Mouse (Mus musculus) forebrain, embryonic 14.5 days (tissue): ENCODE measurements at regions not wholly inside any gene's neighbourhood (a gene's known extent, or its start where the extent isn't known, plus 50 kb on each side); places are given as distances from the start of the nearest gene placed in this dataset.

Source experiments
- ATAC-seq: fragments of 200-750 bp; cut with Nextera tagmentation; 2 replicates; pipeline ENCODE4 v1.8.0; 2017; ENCODE audit warnings: mild to moderate bottlenecking, moderate library complexity
- DNase-seq: peaks from one replicate; pipeline ENCODE4 v3.0.0-alpha.2; 2015; ENCODE audit warnings: low spot score
- H3K27ac ChIP-seq: fragments of 300-500 bp; sonication (generic); 2 replicates; pipeline ENCODE4 v1.5.1; 2014; ENCODE audit warnings: low read depth, mild to moderate bottlenecking, control low read depth, low read length, moderate library complexity
- H3K27me3 ChIP-seq: fragments of 300-500 bp; sonication (generic); replicated peaks from 2 replicates; pipeline ENCODE4 v1.6.1; 2014; ENCODE audit warnings: low read length, control low read depth, mixed read lengths; ENCODE audit not compliant: control insufficient read depth, insufficient read depth
- H3K36me3 ChIP-seq: fragments of 300-500 bp; sonication (generic); 2 replicates; pipeline ENCODE4 v1.6.1; 2014; ENCODE audit warnings: low read length, control low read depth; ENCODE audit not compliant: control insufficient read depth, insufficient read depth
- H3K4me1 ChIP-seq: fragments of 300-500 bp; sonication (generic); 2 replicates; pipeline ENCODE4 v1.6.1; 2014; ENCODE audit warnings: antibody characterized with exemption, low read length, control low read depth; ENCODE audit not compliant: control insufficient read depth, insufficient read depth
- H3K4me2 ChIP-seq: fragments of 300-500 bp; sonication (generic); 2 replicates; pipeline ENCODE4 v1.6.1; 2014; ENCODE audit warnings: mild to moderate bottlenecking, control low read depth, low read length
- H3K4me3 ChIP-seq: fragments of 300-500 bp; sonication (generic); 2 replicates; pipeline ENCODE4 v1.5.1; 2014; ENCODE audit warnings: low read depth, low read length, control low read depth
- H3K9ac ChIP-seq: fragments of 300-500 bp; sonication (generic); 2 replicates; pipeline ENCODE4 v1.6.1; 2014; ENCODE audit warnings: mild to moderate bottlenecking, low read length, control low read depth, moderate library complexity
- H3K9me3 ChIP-seq: fragments of 300-500 bp; sonication (generic); replicated peaks from 2 replicates; pipeline ENCODE4 v1.6.1; 2016; ENCODE audit warnings: low read length, control low read depth, mixed read lengths; ENCODE audit not compliant: control insufficient read depth
- WGBS: fragments of 180-500 bp; shearing (Covaris S2); extraction: QIAGEN DNeasy Blood & Tissue Kit; methylation state at CpG from one replicate; pipeline ENCODE4 v1.1.7; 2014; 5-methylcytosine and 5-hydroxymethylcytosine counted together

GRCm38 (mm10) chr12:50158143-50158542 lies 490.8 kb downstream of the Prkd1 start:
- ATAC-seq, result peak; percentile 48; the same call in 1 of the 2 replicates
- WGBS, result 76% methylated on average over 9 of the region's 9 CpGs
- DNase-seq, result peak; percentile 16

GRCm38 (mm10) chr12:50187332-50187731 lies 461.6 kb downstream of the Prkd1 start:
- Histone ChIP-seq H3K4me3 (no peak overlapping the region), H3K4me1 (peaks cover 14% of the 10 kb centered on the region), H3K27me3 (no peaks in the 10 kb centered on the region), H3K9ac (no peak overlapping the region), H3K27ac (0 out of 2 replicates have a peak overlapping the region, but pooled peaks have one; percentile 59), H3K36me3 (no peaks in the 10 kb centered on the region), H3K9me3 (no peaks in the 10 kb centered on the region), H3K4me2 (no peak overlapping the region)
- 15% methylated on average over 1 of the region's 1 CpGs for WGBS
- DNase-seq (no peak), ATAC-seq (no peak)

More at GRCm38 (mm10) chr12:50158143-50158542, 490.8 kb downstream of the Prkd1 start:
- H3K4me1 ChIP-seq, result no peaks in the 10 kb centered on the region
- H3K9ac ChIP-seq, result no peak overlapping the region
- H3K4me2 ChIP-seq, result no peak overlapping the region
- H3K4me3 ChIP-seq, result no peak overlapping the region
- H3K9me3 ChIP-seq, result no peaks in the 10 kb centered on the region
- H3K27ac ChIP-seq, result no peak overlapping the region
- no peaks in the 10 kb centered on the region for H3K27me3 ChIP-seq
- H3K36me3 ChIP-seq, result no peaks in the 10 kb centered on the region

- H3K36me3 ChIP-seq, result no peaks in the 10 kb centered on the region
- DNase-seq (peak; percentile 72), ATAC-seq (peak; percentile 43)
- H3K4me1 ChIP-seq, result peaks cover 19% of the 10 kb centered on the region
- H3K4me2 ChIP-seq, result peak overlapping the region; percentile 39; the same call in 1 of the 2 replicates
- H3K27me3 ChIP-seq, result no peaks in the 10 kb centered on the region
- peak overlapping the region; percentile 91 for H3K27ac ChIP-seq
- no peak overlapping the region for H3K4me3 ChIP-seq
- peak overlapping the region; percentile 10; the same call in 1 of the 2 replicates for H3K9ac ChIP-seq
- no peaks in the 10 kb centered on the region for H3K9me3 ChIP-seq
These were observed 457.9 kb downstream of the Prkd1 start for GRCm38 (mm10) chr12:50190892-50191539.

DNA sequence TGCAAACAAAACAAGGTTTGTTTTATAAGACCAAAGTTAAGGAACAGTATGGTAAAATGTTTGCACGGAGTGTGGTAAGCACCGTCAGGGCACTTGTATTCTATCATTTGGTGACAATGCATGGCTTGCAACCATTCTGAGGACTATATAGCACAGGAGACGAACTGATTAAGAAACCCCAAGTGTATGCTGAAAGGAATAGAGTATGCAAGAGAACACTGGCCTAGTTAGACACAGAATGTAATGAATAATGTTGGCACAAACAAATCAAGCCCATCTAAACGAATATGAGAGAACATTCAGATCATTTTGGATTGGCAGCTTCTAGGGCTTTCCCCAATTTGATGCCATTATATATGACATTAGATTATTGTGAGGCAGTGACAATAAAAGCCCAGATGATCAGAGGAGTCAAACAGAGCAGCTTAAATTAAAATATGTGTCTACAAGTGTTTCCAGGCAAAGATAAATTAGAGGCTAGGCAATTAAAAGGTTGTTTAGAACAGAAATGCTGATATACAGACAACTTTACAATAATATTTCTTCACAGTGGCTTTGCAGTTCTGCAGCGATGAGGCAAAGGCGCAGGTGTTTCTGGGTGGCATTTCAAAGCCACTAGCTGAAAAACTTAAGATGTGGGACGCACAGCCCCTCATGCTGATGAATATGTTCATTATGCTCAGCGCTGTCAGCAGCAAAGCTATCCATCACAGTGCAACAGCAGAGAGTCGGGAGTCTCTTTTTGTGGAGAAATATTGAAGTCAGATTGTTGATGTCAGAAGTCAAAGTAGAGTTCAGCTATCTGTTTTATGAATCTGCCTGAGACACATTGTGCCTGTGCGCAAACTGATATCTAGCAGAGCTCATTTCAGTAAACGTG lies 456.9 kb downstream of the Prkd1 start:
- peaks cover 27% of the 10 kb centered on the region for H3K4me1 ChIP-seq
- H3K36me3 ChIP-seq, result no peaks in the 10 kb centered on the region
- ATAC-seq (peak; percentile 52), DNase-seq (peak; percentile 67)
- H3K9me3 ChIP-seq, result no peaks in the 10 kb centered on the region
- H3K27me3 ChIP-seq, result no peaks in the 10 kb centered on the region
- 7% methylated on average over 11 of the region's 11 CpGs for WGBS
- peak overlapping the region; percentile 18; the same call in 1 of the 2 replicates for H3K4me3 ChIP-seq
- H3K27ac ChIP-seq, result peak overlapping the region; percentile 91
- peak overlapping the region; percentile 50; the same call in 1 of the 2 replicates for H3K9ac ChIP-seq
- H3K4me2 ChIP-seq, result peak overlapping the region; percentile 39

DNA sequence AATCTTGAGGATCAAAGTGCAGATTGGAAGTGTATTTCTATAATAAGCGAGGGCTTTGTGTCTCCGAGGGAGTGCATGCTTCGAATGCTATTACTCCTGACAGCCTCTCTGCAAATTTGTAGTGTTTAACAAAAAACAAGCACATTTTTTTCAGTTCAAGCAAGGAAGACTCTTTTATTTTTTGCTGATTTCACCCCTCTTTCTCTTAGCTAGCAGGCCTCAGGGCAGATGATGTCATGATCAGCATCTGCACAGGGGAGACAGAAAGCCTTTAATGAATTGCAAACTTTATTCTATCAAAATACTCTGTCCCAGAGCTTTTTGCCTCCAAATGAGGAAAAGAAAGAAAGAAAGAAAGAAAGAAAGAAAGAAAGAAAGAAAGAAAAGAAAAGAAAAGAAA lies 455.4 kb downstream of the Prkd1 start:
- H3K4me1 ChIP-seq, result peaks cover 27% of the 10 kb centered on the region
- DNase-seq, result peak; percentile 79
- no peaks in the 10 kb centered on the region for H3K27me3 ChIP-seq
- ATAC-seq, result peak; percentile 3; the same call in 1 of the 2 replicates
- H3K36me3 ChIP-seq, result no peaks in the 10 kb centered on the region
- peak overlapping the region; percentile 91 for H3K27ac ChIP-seq
- H3K9ac ChIP-seq, result no peak overlapping the region
- WGBS, result 20% methylated on average over 3 of the region's 3 CpGs
- peak overlapping the region; percentile 39; the same call in 1 of the 2 replicates for H3K4me2 ChIP-seq
- H3K9me3 ChIP-seq, result no peaks in the 10 kb centered on the region
- H3K4me3 ChIP-seq, result no peak overlapping the region

DNA sequence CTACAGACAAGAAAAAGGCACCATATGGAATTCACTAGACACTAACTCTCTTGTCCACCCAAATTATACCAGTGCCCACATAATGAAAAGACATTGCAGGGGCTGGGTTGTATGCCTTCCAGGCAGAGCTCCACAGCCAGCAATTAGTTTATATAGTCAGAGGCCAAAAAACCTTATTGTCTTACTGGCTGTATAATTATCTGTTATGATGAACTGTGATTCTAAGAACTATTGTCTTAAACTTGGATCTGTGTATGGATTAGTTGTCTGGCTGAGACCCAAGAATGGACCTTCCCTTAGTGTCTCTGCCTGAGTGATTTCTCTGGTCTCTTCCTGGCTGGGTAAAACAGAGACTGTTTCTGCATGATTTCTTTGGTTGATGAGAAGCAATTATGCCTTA lies 454.2 kb downstream of the Prkd1 start:
- Histone ChIP-seq H3K36me3 (no peaks in the 10 kb centered on the region), H3K4me1 (peaks cover 27% of the 10 kb centered on the region), H3K4me3 (no peak overlapping the region), H3K4me2 (no peak overlapping the region), H3K9me3 (no peaks in the 10 kb centered on the region), H3K27ac (peak overlapping the region; percentile 63; the same call in 1 of the 2 replicates), H3K9ac (no peak overlapping the region), H3K27me3 (no peaks in the 10 kb centered on the region)
- ATAC-seq (peak; percentile 59), DNase-seq (peak; percentile 86)

DNA sequence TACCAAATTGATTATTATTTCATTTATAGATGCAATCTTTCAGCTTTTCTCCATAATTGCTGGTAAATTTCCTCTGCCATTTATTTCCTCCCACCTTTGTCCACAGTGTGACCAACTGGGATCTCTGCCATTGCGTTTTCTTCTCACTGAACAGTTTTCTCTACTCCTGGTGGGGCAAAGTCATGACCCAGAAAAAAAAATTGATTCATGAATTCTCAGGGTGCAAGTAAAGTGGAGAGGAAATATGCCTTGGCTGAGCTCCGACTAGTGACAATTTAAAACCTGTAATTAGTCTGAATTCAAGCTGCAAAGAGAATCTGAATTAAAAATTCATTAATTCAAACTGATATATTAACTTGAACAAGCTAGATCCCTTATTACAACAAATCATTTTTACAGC lies 452.6 kb downstream of the Prkd1 start:
- Histone ChIP-seq H3K9me3 (no peaks in the 10 kb centered on the region), H3K4me1 (peaks cover 22% of the 10 kb centered on the region), H3K27me3 (no peaks in the 10 kb centered on the region), H3K27ac (no peak overlapping the region), H3K4me2 (no peak overlapping the region), H3K4me3 (no peak overlapping the region), H3K36me3 (no peaks in the 10 kb centered on the region), H3K9ac (no peak overlapping the region)
- no peak for ATAC-seq
- DNase-seq, result peak; percentile 53
- 11% methylated on average over 2 of the region's 2 CpGs for WGBS

- no peak overlapping the region for H3K9ac ChIP-seq
- no peak overlapping the region for H3K27ac ChIP-seq
- H3K4me3 ChIP-seq, result no peak overlapping the region
- H3K9me3 ChIP-seq, result no peaks in the 10 kb centered on the region
- no peak for ATAC-seq
- no peaks in the 10 kb centered on the region for H3K27me3 ChIP-seq
- no peaks in the 10 kb centered on the region for H3K36me3 ChIP-seq
- DNase-seq, result no peak
- H3K4me1 ChIP-seq, result no peaks in the 10 kb centered on the region
- H3K4me2 ChIP-seq, result no peak overlapping the region
- WGBS, result 96% methylated on average over 1 of the region's 1 CpGs
These were observed 407.8 kb downstream of the Prkd1 start for GRCm38 (mm10) chr12:50241139-50241538.

DNA sequence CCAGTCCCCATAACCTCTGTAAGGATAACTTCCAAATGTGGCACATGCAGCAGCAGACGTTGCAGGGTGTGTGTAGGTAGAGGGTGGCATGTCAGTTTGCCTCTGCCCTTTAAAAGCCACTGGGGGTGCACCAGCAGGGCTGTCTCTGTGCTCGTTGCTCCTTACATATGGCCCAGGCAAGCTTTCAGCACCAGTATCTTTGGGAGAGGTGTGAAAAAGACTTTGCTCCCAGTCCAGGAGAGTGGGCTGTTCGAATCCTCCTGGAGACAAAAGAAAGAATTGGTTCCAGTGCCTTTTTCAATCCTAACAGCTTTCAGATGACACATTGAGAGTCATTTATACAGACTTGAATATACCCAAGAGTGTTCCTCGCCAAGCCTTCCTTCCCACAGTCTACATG lies 390.0 kb downstream of the Prkd1 start:
- Histone ChIP-seq H3K9me3 (no peaks in the 10 kb centered on the region), H3K27me3 (no peaks in the 10 kb centered on the region), H3K4me2 (no peak overlapping the region), H3K4me1 (no peaks in the 10 kb centered on the region), H3K27ac (no peak overlapping the region), H3K36me3 (no peaks in the 10 kb centered on the region), H3K4me3 (no peak overlapping the region), H3K9ac (no peak overlapping the region)
- no peak for ATAC-seq
- DNase-seq, result no peak
- WGBS, result 81% methylated on average over 4 of the region's 4 CpGs
